Mouse (Mus musculus) macrophage (primary cell): ENCODE measurements around the gene C1qtnf9. TPM values are rescaled to one million over a fixed set of nuclear protein-coding genes. Genes with fewer than 3 reads are reported as not detected.

Experiments used
- H3K27ac ChIP-seq: fragments of 350-480 bp; formaldehyde crosslinking; 2 replicates; pipeline ENCODE4 v1.9.0; 2021
- H3K36me3 ChIP-seq: fragments of 350-480 bp; formaldehyde crosslinking; 2 replicates; pipeline ENCODE4 v1.9.0; 2021; ENCODE audit errors: inconsistent target
- H3K4me3 ChIP-seq: fragments of 350-480 bp; formaldehyde crosslinking; 2 replicates; pipeline ENCODE4 v1.9.0; 2021; ENCODE audit errors: inconsistent target
- H3K79me2 ChIP-seq: fragments of 350-480 bp; formaldehyde crosslinking; 2 replicates; pipeline ENCODE4 v1.9.0; 2021; ENCODE audit errors: inconsistent target
- WGBS: methylation state at CpG from one replicate; pipeline ENCODE4 v1.1.7; 2026; ENCODE audit warnings: inconsistent platforms; ENCODE audit not compliant: missing documents; 5-methylcytosine and 5-hydroxymethylcytosine counted together
- polyA plus RNA-seq: library from polyadenylated mRNA; stranded (reverse); fragments of 250-400 nt; gene quantifications from 3 replicates; pipeline ENCODE4 v1.2.4, GENCODE M21; 2018; ENCODE audit warnings: inconsistent platforms

The C1qtnf9 gene
- polyA plus RNA-seq, 1 experiment from 2014 or later = not detected

GRCm38 (mm10) chr14:60740507-60740906 lies 27.4 kb upstream of the C1qtnf9 start:
- no peak overlapping the region for H3K27ac ChIP-seq
- WGBS = 84% methylated on average over 5 of the region's 5 CpGs

GRCm38 (mm10) chr14:60741033-60741432 lies 26.9 kb upstream of the C1qtnf9 start:
- Histone ChIP-seq H3K79me2 (no peaks in the 10 kb centered on the region; the same call in 1 of the 2 replicates), H3K4me3 (no peak overlapping the region), H3K27ac (no peak overlapping the region), H3K36me3 (no peaks in the 10 kb centered on the region)
- 84% methylated on average over 8 of the region's 8 CpGs for WGBS

More at GRCm38 (mm10) chr14:60740507-60740906, 27.4 kb upstream of the C1qtnf9 start:
- Histone ChIP-seq H3K36me3 (no peaks in the 10 kb centered on the region), H3K79me2 (no peaks in the 10 kb centered on the region; the same call in 1 of the 2 replicates), H3K4me3 (no peak overlapping the region)

- Histone ChIP-seq H3K36me3 (no peaks in the 10 kb centered on the region), H3K27ac (no peak overlapping the region), H3K4me3 (no peak overlapping the region), H3K79me2 (no peaks in the 10 kb centered on the region; the same call in 1 of the 2 replicates)
- WGBS = 80% methylated on average over 6 of the region's 6 CpGs
Measured at GRCm38 (mm10) chr14:60741490-60741981, 26.4 kb upstream of the C1qtnf9 start.

- 87% methylated on average over 8 of the region's 9 CpGs for WGBS
- no peaks in the 10 kb centered on the region for H3K36me3 ChIP-seq
Measured at GRCm38 (mm10) chr14:60743681-60744080, 24.3 kb upstream of the C1qtnf9 start.

GRCm38 (mm10) chr14:60745201-60745600 lies 22.7 kb upstream of the C1qtnf9 start:
- Histone ChIP-seq H3K36me3 (no peaks in the 10 kb centered on the region), H3K27ac (no peak overlapping the region), H3K79me2 (no peaks in the 10 kb centered on the region; the same call in 1 of the 2 replicates), H3K4me3 (no peak overlapping the region)
- WGBS = 21% methylated on average over 4 of the region's 6 CpGs

More at GRCm38 (mm10) chr14:60743681-60744080, 24.3 kb upstream of the C1qtnf9 start:
- no peak overlapping the region for H3K27ac ChIP-seq
- no peak overlapping the region for H3K4me3 ChIP-seq
- no peaks in the 10 kb centered on the region; the same call in 1 of the 2 replicates for H3K79me2 ChIP-seq

GRCm38 (mm10) chr14:60746141-60746540 lies 21.8 kb upstream of the C1qtnf9 start:
- Histone ChIP-seq H3K79me2 (no peaks in the 10 kb centered on the region; the same call in 1 of the 2 replicates), H3K36me3 (no peaks in the 10 kb centered on the region), H3K4me3 (no peak overlapping the region), H3K27ac (no peak overlapping the region)
- WGBS = 93% methylated on average over 10 of the region's 10 CpGs

- Histone ChIP-seq H3K36me3 (no peaks in the 10 kb centered on the region), H3K79me2 (no peaks in the 10 kb centered on the region), H3K27ac (no peak overlapping the region), H3K4me3 (no peak overlapping the region)
- WGBS = 73% methylated on average over 21 of the region's 21 CpGs
Measured at GRCm38 (mm10) chr14:60747154-60747870, 20.6 kb upstream of the C1qtnf9 start.

GRCm38 (mm10) chr14:60749880-60750279 lies 18.1 kb upstream of the C1qtnf9 start:
- no peak overlapping the region for H3K4me3 ChIP-seq
- H3K79me2 ChIP-seq = no peaks in the 10 kb centered on the region
- H3K27ac ChIP-seq = no peak overlapping the region
- 56% methylated on average over 12 of the region's 12 CpGs for WGBS
- H3K36me3 ChIP-seq = no peaks in the 10 kb centered on the region

GRCm38 (mm10) chr14:60751581-60751980 lies 16.4 kb upstream of the C1qtnf9 start:
- WGBS = 92% methylated on average over 13 of the region's 16 CpGs
- H3K36me3 ChIP-seq = no peaks in the 10 kb centered on the region
- H3K79me2 ChIP-seq = no peaks in the 10 kb centered on the region
- H3K27ac ChIP-seq = no peak overlapping the region
- H3K4me3 ChIP-seq = no peak overlapping the region

- no peak overlapping the region for H3K27ac ChIP-seq
- 84% methylated on average over 14 of the region's 14 CpGs for WGBS
- H3K36me3 ChIP-seq = no peaks in the 10 kb centered on the region
- no peaks in the 10 kb centered on the region for H3K79me2 ChIP-seq
- H3K4me3 ChIP-seq = no peak overlapping the region
Measured at GRCm38 (mm10) chr14:60752892-60753800, 14.8 kb upstream of the C1qtnf9 start.

- H3K27ac ChIP-seq = no peak overlapping the region
- H3K4me3 ChIP-seq = no peak overlapping the region
- no peaks in the 10 kb centered on the region for H3K36me3 ChIP-seq
- WGBS = 95% methylated on average over 10 of the region's 10 CpGs
- H3K79me2 ChIP-seq = no peaks in the 10 kb centered on the region
Measured at GRCm38 (mm10) chr14:60753801-60754126, 14.2 kb upstream of the C1qtnf9 start.

- H3K27ac ChIP-seq = no peak overlapping the region
- no peaks in the 10 kb centered on the region for H3K79me2 ChIP-seq
- H3K4me3 ChIP-seq = no peak overlapping the region
- H3K36me3 ChIP-seq = no peaks in the 10 kb centered on the region
- 95% methylated on average over 5 of the region's 5 CpGs for WGBS
Measured at GRCm38 (mm10) chr14:60754656-60755055, 13.3 kb upstream of the C1qtnf9 start.

GRCm38 (mm10) chr14:60756271-60756670 lies 11.7 kb upstream of the C1qtnf9 start:
- 98% methylated on average over 10 of the region's 15 CpGs for WGBS
- Histone ChIP-seq H3K27ac (no peak overlapping the region), H3K4me3 (no peak overlapping the region), H3K79me2 (no peaks in the 10 kb centered on the region), H3K36me3 (no peaks in the 10 kb centered on the region)

- WGBS = 25% methylated on average over 8 of the region's 8 CpGs
- H3K36me3 ChIP-seq = no peaks in the 10 kb centered on the region
- peak overlapping the region; percentile 33 for H3K27ac ChIP-seq
- no peak overlapping the region for H3K4me3 ChIP-seq
- no peaks in the 10 kb centered on the region for H3K79me2 ChIP-seq
Measured at GRCm38 (mm10) chr14:60757265-60757664, 10.7 kb upstream of the C1qtnf9 start.

- H3K27ac ChIP-seq = peak overlapping the region; percentile 33
- H3K79me2 ChIP-seq = no peaks in the 10 kb centered on the region
- H3K36me3 ChIP-seq = no peaks in the 10 kb centered on the region
- no peak overlapping the region for H3K4me3 ChIP-seq
- WGBS = 36% methylated on average over 7 of the region's 7 CpGs
Measured at GRCm38 (mm10) chr14:60757722-60758121, 10.2 kb upstream of the C1qtnf9 start.
